Mouse (Mus musculus) layer of hippocampus, postnatal 14 days (tissue): Measurements from ENCODE around the gene Rhobtb3. TPM values are rescaled to one million over a fixed set of nuclear protein-coding genes. Genes with fewer than 3 reads are reported as not detected.
"Not testable (repeated sequence)": the region's sequence is repeated elsewhere in the genome, so short reads cannot be mapped to it uniquely, and the experiment has no call there.

Experiments used
- DNase-seq, 2 experiments: peaks; one replicate each; pipeline ENCODE4 v3.0.0; 2021 to 2022; ENCODE audit warnings: low spot score in 2 of 2, mixed read lengths in 1 of 2
- total RNA-seq, 2 experiments: library from RNA; stranded (reverse); gene quantifications; 2 replicates each; pipeline ENCODE4 v1.2.3; 2021

Rhobtb3 gene
- total RNA-seq, 2 experiments from 2014 or later = 21.3 to 22.6 TPM

GRCm38 (mm10) chr13:75930023-75930422, 13.7 kb downstream of the Rhobtb3 start:
- DNase-seq = no peak

GRCm38 (mm10) chr13:75929071-75929470, 14.7 kb downstream of the Rhobtb3 start:
- DNase-seq = not testable (repeated sequence)

GRCm38 (mm10) chr13:75927951-75928350, 15.8 kb downstream of the Rhobtb3 start:
- DNase-seq = no peak

DNA sequence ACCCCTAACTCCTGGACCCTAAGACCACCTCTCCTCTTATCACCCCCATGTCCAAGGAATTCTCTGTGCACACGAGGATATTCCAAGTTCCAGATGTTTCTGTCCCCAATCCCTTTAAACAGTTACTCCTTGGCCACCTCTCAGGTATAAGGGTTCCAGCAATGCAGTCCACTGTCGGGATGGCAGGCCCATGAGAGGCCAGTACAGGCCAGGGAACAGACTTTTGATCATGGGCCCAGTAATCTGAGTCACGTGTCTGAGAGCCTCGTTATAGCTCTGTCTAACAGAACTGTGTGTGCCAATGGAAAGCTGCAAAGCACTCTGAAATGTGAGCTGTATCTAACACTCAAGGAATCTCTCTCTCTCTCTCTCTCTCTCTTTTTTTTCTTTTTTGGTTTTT, 29.6 kb downstream of the Rhobtb3 start:
- DNase-seq = no peak

GRCm38 (mm10) chr13:75908187-75908586, 35.5 kb downstream of the Rhobtb3 start:
- DNase-seq = no peak

DNA sequence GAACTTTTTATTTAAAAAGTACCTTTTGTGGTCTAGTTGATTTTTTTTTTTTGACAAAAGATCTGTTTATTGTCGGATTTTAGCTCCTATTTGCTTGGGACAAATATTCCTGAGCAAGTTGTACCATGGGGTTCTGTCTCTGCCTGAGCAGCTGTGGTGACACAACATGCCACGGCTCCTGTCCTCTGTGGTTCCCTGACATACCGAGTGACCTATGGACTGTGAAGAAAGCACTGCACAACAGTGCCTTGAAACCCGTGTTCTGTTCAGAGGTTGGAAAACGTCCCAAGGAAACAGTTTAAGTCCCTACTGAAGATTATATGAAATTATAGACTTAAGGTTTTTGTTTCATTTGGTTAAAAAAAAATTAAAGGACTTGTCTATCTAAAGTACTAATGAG, 36.6 kb downstream of the Rhobtb3 start:
- DNase-seq = no peak

DNA sequence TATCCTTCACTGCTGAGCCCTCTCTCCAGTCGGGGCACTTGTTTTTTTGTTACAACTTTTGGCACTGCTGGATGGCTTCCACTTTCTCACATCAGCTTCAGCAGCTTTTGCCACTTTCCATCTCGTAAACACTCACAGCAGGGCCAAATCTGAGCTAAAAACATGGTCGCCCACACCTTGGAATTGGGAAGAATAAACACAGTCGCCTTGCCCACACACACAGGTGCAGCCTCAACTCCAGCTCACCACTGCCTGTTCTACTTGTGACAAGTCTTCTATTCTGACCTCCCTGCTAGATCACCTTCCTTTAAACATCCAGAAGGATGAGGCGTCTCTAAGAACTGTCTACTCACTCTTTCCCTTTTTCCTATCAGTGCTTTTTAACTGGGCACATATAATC, 39.1 kb downstream of the Rhobtb3 start:
- no peak for DNase-seq

DNA sequence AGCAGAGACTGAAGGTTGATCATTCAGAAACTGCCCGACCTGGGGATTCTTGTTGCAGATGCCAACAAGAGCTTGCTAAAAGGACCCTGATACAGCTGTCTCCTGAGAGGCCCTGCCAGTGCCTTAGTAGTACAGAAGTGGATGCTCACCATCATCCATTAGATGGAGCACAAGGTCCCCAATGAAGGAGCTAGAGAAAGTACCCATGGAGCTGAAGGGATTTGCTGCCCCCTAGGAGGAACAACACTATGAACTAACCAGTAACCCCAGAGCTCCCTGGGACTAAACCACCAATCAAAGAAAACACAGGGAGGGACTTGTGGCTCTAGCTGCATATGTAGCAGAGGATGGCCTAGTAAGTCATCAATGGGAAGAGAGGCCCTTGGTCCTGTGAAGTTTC, 42.8 kb downstream of the Rhobtb3 start:
- not testable (repeated sequence) for DNase-seq

- no peak for DNase-seq
Observed at GRCm38 (mm10) chr13:75892876-75893275, 50.8 kb downstream of the Rhobtb3 start.

GRCm38 (mm10) chr13:75892291-75892690, 51.4 kb downstream of the Rhobtb3 start:
- no peak for DNase-seq

GRCm38 (mm10) chr13:75891868-75892267, 51.9 kb downstream of the Rhobtb3 start:
- DNase-seq = no peak

- DNase-seq = no peak
Observed at GRCm38 (mm10) chr13:75883792-75884191, 59.9 kb downstream of the Rhobtb3 start.

DNA sequence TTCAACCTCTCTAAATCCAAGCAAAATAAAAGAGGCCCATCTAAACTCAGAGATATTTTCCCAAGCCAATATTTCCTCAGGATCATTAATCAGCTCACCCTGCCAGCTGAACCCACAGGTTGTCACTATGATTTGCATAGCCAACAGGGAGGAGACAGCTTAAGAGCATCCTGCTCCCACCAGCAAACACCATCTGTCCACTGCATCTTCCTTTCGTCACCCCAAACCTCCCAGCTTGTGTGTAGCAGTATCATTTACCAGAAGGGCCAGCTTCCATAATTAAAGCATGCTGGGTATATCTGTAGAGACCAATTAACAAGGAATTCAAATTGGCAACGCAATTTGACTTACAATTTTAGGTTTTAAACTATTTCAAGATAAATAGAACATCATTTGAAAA, 63.2 kb downstream of the Rhobtb3 start:
- DNase-seq = peak in 1 of 2 experiments; percentile 66

DNA sequence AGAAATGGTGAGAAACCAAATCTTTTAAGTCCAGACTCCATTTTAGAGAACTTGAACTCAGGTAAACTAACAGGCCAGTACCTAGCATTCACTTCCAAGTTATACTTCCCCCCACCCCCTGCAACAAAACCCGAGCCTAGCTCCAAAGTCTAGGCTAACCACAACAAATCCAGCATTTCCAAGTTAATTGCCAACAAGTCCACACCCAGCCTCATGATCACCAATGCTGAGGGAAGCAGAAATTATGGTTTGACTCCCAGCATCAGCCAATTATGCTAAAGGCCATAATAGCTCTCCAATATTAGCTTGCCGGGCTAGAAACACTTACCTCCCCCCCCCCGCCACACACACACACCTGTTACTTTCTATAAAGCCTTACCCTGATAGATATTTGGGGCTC, 64.0 kb downstream of the Rhobtb3 start:
- DNase-seq = no peak

- peak in 1 of 2 experiments; percentile 82 for DNase-seq
Observed at GRCm38 (mm10) chr13:75877907-75878306, 65.8 kb downstream of the Rhobtb3 start.

- no peak for DNase-seq
Observed at GRCm38 (mm10) chr13:75876592-75876991, 67.1 kb downstream of the Rhobtb3 start.

GRCm38 (mm10) chr13:75876188-75876587, 67.5 kb downstream of the Rhobtb3 start:
- DNase-seq = not testable (repeated sequence)

DNA sequence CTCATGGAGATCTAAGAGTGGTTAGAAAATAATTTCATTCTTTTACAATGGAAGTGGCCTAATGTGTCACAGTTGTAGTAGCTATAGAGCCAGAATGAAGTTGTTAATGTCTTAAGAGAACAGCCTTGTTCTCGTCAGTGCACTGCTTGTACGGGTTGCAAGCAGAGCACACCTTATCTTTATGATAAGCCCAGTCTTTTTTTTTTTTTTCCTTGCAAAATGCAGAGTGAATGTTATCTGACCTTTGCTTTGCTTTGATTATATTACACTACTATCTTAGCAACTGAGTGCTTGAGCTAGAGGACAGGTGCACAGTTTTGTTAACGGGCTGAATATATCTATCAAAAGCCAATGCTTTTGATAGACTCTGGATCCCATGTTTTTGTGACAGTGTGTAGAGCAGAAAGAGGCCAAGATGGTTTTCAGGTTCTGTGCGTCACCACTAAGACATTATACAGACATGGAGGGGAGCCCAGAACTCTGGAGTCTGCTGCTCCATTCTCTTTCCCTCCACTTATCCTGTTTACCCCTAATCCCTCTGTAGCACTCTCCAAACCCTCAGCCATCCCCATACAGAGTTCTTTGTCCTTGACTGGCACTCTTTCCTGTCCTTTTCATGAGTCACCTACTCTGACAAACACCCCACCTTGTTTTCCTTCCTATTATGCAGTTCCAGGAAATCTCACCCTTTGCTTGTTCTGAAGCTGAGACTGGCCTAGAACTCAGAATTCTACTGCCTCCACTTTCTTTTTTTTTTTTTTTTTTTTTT, 68.9 kb downstream of the Rhobtb3 start:
- no peak for DNase-seq

DNA sequence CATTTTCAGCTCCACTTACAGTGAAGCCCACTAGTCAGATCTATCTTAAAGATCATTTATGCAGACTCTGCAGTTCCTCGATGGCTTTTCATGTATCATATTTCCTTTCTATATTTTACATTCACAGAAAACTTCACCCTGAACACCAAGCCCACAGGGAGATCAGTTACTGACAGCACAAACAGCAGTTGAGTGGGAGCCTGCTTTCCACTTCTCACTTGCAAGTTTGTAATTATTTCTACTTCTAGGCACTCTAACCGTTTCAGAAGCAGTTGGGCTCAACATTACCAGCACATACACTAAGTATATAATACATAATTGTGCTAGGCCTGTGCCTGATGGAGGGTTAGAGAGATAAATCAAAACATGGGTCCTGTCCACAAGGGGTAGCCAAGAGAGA, 75.8 kb downstream of the Rhobtb3 start:
- no peak for DNase-seq

DNA sequence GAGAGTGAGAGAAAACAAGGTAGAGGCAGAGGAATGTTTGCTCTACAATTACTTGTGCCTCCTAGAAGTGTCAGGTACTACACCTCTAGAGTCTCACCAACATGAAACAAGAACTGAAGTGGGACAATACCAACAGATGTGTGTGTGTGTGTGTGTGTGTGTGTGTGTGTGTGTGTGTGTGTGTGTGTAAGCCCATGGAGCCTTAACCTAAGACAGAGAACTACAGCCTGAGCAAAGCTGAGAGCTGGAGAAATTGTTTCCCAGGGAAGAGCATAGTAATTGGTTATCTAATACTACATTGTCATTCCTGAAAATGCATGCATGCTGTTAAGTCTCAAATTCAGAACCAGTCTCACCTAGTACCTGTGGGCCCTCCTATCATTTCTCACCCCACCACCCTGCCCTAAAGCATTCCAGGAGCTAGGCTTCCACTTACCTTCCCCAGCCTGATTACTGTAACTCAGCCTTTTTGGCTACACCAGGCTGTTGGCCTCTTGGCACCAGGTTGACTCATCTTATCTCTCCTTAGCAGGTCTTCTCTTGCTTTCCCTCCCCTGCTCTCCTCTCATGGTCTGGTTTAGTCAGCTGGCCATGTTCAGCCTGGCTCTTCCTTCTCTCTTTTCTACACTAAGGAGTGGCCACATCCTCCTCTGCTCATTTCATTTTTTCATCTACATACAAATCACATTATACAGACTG, 78.1 kb downstream of the Rhobtb3 start:
- no peak for DNase-seq

- no peak for DNase-seq
Observed at GRCm38 (mm10) chr13:75859264-75859844, 84.4 kb downstream of the Rhobtb3 start.

GRCm38 (mm10) chr13:75853118-75853517, 90.6 kb downstream of the Rhobtb3 start:
- no peak for DNase-seq
